Comparison of ENCODE assay signal across 9 mouse cellular contexts in the genomic region with DNA sequence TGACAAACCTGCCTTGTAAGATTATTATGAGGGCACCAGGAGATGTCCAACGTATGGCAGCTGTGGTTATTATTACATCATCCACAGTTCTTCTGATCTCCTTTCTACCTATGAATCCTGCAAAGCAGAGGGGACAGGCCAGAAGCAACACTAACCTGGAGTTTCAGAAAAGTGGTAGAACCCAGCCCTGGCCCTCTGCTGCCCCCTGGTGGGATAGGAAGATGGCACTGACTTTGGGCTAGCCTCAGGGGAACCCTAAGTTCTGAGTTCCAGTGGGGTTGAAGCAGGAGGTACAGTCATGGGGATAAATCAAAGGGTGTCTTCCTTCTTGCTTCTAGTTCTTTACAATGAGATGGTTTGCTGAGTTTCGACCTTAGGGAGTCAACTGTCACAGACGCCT. TPM values are rescaled to one million over a fixed set of nuclear protein-coding genes. Genes with fewer than 3 reads are reported as not detected.
DNase-seq lines count a peak whose midpoint lies in the region; ATAC-seq lines count a peak whose summit lies in the region.
"Had no signal": no experiment of that assay in that cellular context is flagged by ENCODE, and none has a peak within 500 bp of the region (broad histone marks: within the 10 kb centered on the region; RNA-seq: fewer than 3 reads in every experiment).

No protein-coding gene starts in this region.

- peak; percentile 76 for DNase-seq in midbrain, embryonic 14.5 days
- peak; percentile 68 for DNase-seq in ZHBTc4 (ENCODE audit: low read depth, low spot score)
- DNase-seq in cerebellum, postnatal 4 days (ENCODE audit: low spot score in 2 of 2), result peak; percentile 61 to 70
- DNase-seq in liver, embryonic 11.5 days (ENCODE audit: low spot score), result no peak
- DNase-seq in retina, embryonic 14.5 days (ENCODE audit: low spot score), result peak; percentile 80
- DNase-seq in urinary bladder, postnatal 25 days (ENCODE audit: low spot score), result peak; percentile 88

- peaks cover 88% of the 10 kb centered on the region for H3K36me3 ChIP-seq in midbrain, embryonic 14.5 days (ENCODE audit: control insufficient read depth, insufficient read depth, low read length)
- H3K36me3 ChIP-seq in midbrain, embryonic 13.5 days, result peaks cover 87% of the 10 kb centered on the region
- no peaks in the 10 kb centered on the region for H3K36me3 ChIP-seq in intestine, embryonic 15.5 days
- H3K36me3 ChIP-seq in liver, embryonic 11.5 days (ENCODE audit: control insufficient read depth, insufficient read depth, low read length), result no peaks in the 10 kb centered on the region

- H3K4me3 ChIP-seq in midbrain, embryonic 14.5 days (replicated peaks; ENCODE audit: low read depth, low read length), result no peak overlapping the region
- H3K4me3 ChIP-seq in midbrain, embryonic 13.5 days (replicated peaks), result no peak overlapping the region
- no peak overlapping the region for H3K4me3 ChIP-seq in intestine, embryonic 15.5 days (replicated peaks)
- H3K4me3 ChIP-seq in liver, embryonic 11.5 days (ENCODE audit: low read depth, low read length), result no peak overlapping the region
- H3K4me3 ChIP-seq: neural tube, embryonic 12.5 days had no signal

- H3K9me3 ChIP-seq in midbrain, embryonic 14.5 days (ENCODE audit: control insufficient read depth, low read length), result no peaks in the 10 kb centered on the region
- H3K9me3 ChIP-seq in midbrain, embryonic 13.5 days, result no peaks in the 10 kb centered on the region
- no peaks in the 10 kb centered on the region for H3K9me3 ChIP-seq in intestine, embryonic 15.5 days
- no peaks in the 10 kb centered on the region for H3K9me3 ChIP-seq in liver, embryonic 11.5 days (ENCODE audit: control insufficient read depth, low read length)
- H3K9me3 ChIP-seq: neural tube, embryonic 12.5 days had no signal

- H3K4me2 ChIP-seq in midbrain, embryonic 14.5 days (ENCODE audit: low read length), result no peak overlapping the region
- H3K4me2 ChIP-seq in midbrain, embryonic 13.5 days (replicated peaks), result no peak overlapping the region
- H3K4me2 ChIP-seq in intestine, embryonic 15.5 days (replicated peaks), result no peak overlapping the region
- no peak overlapping the region for H3K4me2 ChIP-seq in liver, embryonic 11.5 days
- H3K4me2 ChIP-seq: neural tube, embryonic 12.5 days had no signal

- 67% methylated on average over 3 of the region's 3 CpGs for WGBS in midbrain, embryonic 14.5 days
- WGBS in midbrain, embryonic 13.5 days, result 62% methylated on average over 3 of the region's 3 CpGs
- WGBS in intestine, embryonic 15.5 days, result 55% methylated on average over 3 of the region's 3 CpGs
- 48% methylated on average over 3 of the region's 3 CpGs for WGBS in liver, embryonic 11.5 days

- no peaks in the 10 kb centered on the region for H3K4me1 ChIP-seq in midbrain, embryonic 14.5 days (ENCODE audit: control insufficient read depth, insufficient read depth, low read length)
- 0 out of 2 replicates have a peak, but pooled peaks cover under 1% of the 10 kb centered on the region for H3K4me1 ChIP-seq in midbrain, embryonic 13.5 days (replicated peaks)
- no peaks in the 10 kb centered on the region for H3K4me1 ChIP-seq in intestine, embryonic 15.5 days (replicated peaks)
- peaks cover 4% of the 10 kb centered on the region; the same call in 1 of the 2 replicates for H3K4me1 ChIP-seq in liver, embryonic 11.5 days (replicated peaks; ENCODE audit: control insufficient read depth, insufficient read depth, low read length)
- H3K4me1 ChIP-seq: neural tube, embryonic 12.5 days had no signal

- H3K9ac ChIP-seq in midbrain, embryonic 14.5 days (replicated peaks; ENCODE audit: low read length), result no peak overlapping the region
- H3K9ac ChIP-seq in midbrain, embryonic 13.5 days (replicated peaks), result no peak overlapping the region
- no peak overlapping the region for H3K9ac ChIP-seq in intestine, embryonic 15.5 days
- H3K9ac ChIP-seq in liver, embryonic 11.5 days (ENCODE audit: low read depth, low read length), result no peak overlapping the region
- H3K9ac ChIP-seq: neural tube, embryonic 12.5 days had no signal

- no peak for ATAC-seq in midbrain, embryonic 14.5 days (ENCODE audit: low FRiP score, low TSS enrichment)
- no peak for ATAC-seq in midbrain, embryonic 13.5 days
- 0 out of 2 replicates have a peak, but pooled peaks have one; percentile 62 for ATAC-seq in intestine, embryonic 15.5 days
- ATAC-seq in liver, embryonic 11.5 days (replicated peaks; ENCODE audit: low FRiP score), result peak; percentile 50; the same call in 1 of the 2 replicates

- H3K27ac ChIP-seq in midbrain, embryonic 14.5 days (replicated peaks; ENCODE audit: low read depth, low read length), result no peak overlapping the region
- no peak overlapping the region for H3K27ac ChIP-seq in midbrain, embryonic 13.5 days
- H3K27ac ChIP-seq in intestine, embryonic 15.5 days, result no peak overlapping the region
- H3K27ac ChIP-seq in liver, embryonic 11.5 days (ENCODE audit: low read depth, low read length), result no peak overlapping the region; the same call in 1 of the 2 replicates
- H3K27ac ChIP-seq: neural tube, embryonic 12.5 days had no signal

- no peaks in the 10 kb centered on the region for H3K27me3 ChIP-seq in midbrain, embryonic 14.5 days (ENCODE audit: control insufficient read depth, insufficient read depth, low read length)
- H3K27me3 ChIP-seq in midbrain, embryonic 13.5 days, result peaks cover 4% of the 10 kb centered on the region; the same call in 1 of the 2 replicates
- H3K27me3 ChIP-seq in intestine, embryonic 15.5 days (replicated peaks), result peaks cover 7% of the 10 kb centered on the region
- peaks cover 6% of the 10 kb centered on the region for H3K27me3 ChIP-seq in liver, embryonic 11.5 days (replicated peaks; ENCODE audit: control insufficient read depth, insufficient read depth, low read length)

RNA-seq across cellular contexts. Expression of a gene that starts 10.6 kb away (rescaled TPM):
- 54.5 and 63.4 TPM in 2 replicates for polyA plus RNA-seq in midbrain, embryonic 14.5 days (2014; fragmentation: Nextera tagmentation; extraction: Ambion mirVana)
- polyA plus RNA-seq in midbrain, embryonic 13.5 days (2015; fragmentation: Nextera tagmentation; extraction: Ambion mirVana), result 41.1 and 48.7 TPM in 2 replicates
- 0.96 and 1.5 TPM in 2 replicates for polyA plus RNA-seq in intestine, embryonic 15.5 days (2015; fragmentation: Nextera tagmentation; extraction: Ambion mirVana)
- polyA plus RNA-seq in liver, embryonic 11.5 days (2014; fragmentation: Nextera tagmentation; extraction: Ambion mirVana), result 7.7 and 9.3 TPM in 2 replicates

RNA-seq across cellular contexts. Expression of a gene that starts 22.4 kb away (rescaled TPM):
- polyA plus RNA-seq in midbrain, embryonic 14.5 days (2014; fragmentation: Nextera tagmentation; extraction: Ambion mirVana), result 0.47 TPM in 1 of 2 replicates, not detected in the other
- polyA plus RNA-seq in midbrain, embryonic 13.5 days (2015; fragmentation: Nextera tagmentation; extraction: Ambion mirVana), result 0.31 and 0.41 TPM in 2 replicates
- polyA plus RNA-seq in intestine, embryonic 15.5 days (2015; fragmentation: Nextera tagmentation; extraction: Ambion mirVana), result 2.9 and 5.9 TPM in 2 replicates
- polyA plus RNA-seq in liver, embryonic 11.5 days (2014; fragmentation: Nextera tagmentation; extraction: Ambion mirVana), result 190 and 206 TPM in 2 replicates

RNA-seq across cellular contexts. Expression of a gene that starts 33.6 kb away (rescaled TPM):
- 150 and 163 TPM in 2 replicates for polyA plus RNA-seq in midbrain, embryonic 14.5 days (2014; fragmentation: Nextera tagmentation; extraction: Ambion mirVana)
- polyA plus RNA-seq in midbrain, embryonic 13.5 days (2015; fragmentation: Nextera tagmentation; extraction: Ambion mirVana), result 165 and 177 TPM in 2 replicates
- polyA plus RNA-seq in intestine, embryonic 15.5 days (2015; fragmentation: Nextera tagmentation; extraction: Ambion mirVana), result 117 and 121 TPM in 2 replicates
- polyA plus RNA-seq in liver, embryonic 11.5 days (2014; fragmentation: Nextera tagmentation; extraction: Ambion mirVana), result 233 and 240 TPM in 2 replicates

RNA-seq across cellular contexts. Expression of a gene that starts 57.1 kb away (rescaled TPM):
- 1.3 and 1.7 TPM in 2 replicates for polyA plus RNA-seq in midbrain, embryonic 14.5 days (2014; fragmentation: Nextera tagmentation; extraction: Ambion mirVana)
- 0.49 and 0.54 TPM in 2 replicates for polyA plus RNA-seq in midbrain, embryonic 13.5 days (2015; fragmentation: Nextera tagmentation; extraction: Ambion mirVana)
- 0.05 TPM in 1 of 2 replicates, not detected in the other for polyA plus RNA-seq in intestine, embryonic 15.5 days (2015; fragmentation: Nextera tagmentation; extraction: Ambion mirVana)
- polyA plus RNA-seq in liver, embryonic 11.5 days (2014; fragmentation: Nextera tagmentation; extraction: Ambion mirVana), result not detected in 2 replicates

Comparison
In these comparisons a context has a peak if more than half of its experiments do, and no peak if none do; other contexts are left out.
1. ATAC-seq: peak in intestine, embryonic 15.5 days (single experiment) and liver, embryonic 11.5 days (single experiment); none in midbrain, embryonic 14.5 days (single experiment) and midbrain, embryonic 13.5 days (single experiment).
2. RNA of a gene that starts 22.4 kb away (polyA plus RNA-seq): 190 to 206 TPM in liver, embryonic 11.5 days; 2.9 to 5.9 TPM in intestine, embryonic 15.5 days, 0.47 TPM in midbrain, embryonic 14.5 days and 0.31 to 0.41 TPM in midbrain, embryonic 13.5 days; every median in the first group is over 10 times any median in the second.